Mouse (Mus musculus) liver (tissue): ENCODE data around the gene Dmbx1.

Experiments used
- DNase-seq: peaks from one replicate; pipeline ENCODE4 v3.0.0-alpha.2; 2020; ENCODE audit warnings: mixed read lengths

The Dmbx1 gene

GRCm38 (mm10) chr4:115938276-115939160 is 1.2 kb downstream of the Dmbx1 start:
- DNase-seq: no peak

GRCm38 (mm10) chr4:115937061-115937976 is 2.4 kb downstream of the Dmbx1 start:
- no peak for DNase-seq

- DNase-seq: no peak
These were observed 3.1 kb downstream of the Dmbx1 start for GRCm38 (mm10) chr4:115936646-115937045.

DNA sequence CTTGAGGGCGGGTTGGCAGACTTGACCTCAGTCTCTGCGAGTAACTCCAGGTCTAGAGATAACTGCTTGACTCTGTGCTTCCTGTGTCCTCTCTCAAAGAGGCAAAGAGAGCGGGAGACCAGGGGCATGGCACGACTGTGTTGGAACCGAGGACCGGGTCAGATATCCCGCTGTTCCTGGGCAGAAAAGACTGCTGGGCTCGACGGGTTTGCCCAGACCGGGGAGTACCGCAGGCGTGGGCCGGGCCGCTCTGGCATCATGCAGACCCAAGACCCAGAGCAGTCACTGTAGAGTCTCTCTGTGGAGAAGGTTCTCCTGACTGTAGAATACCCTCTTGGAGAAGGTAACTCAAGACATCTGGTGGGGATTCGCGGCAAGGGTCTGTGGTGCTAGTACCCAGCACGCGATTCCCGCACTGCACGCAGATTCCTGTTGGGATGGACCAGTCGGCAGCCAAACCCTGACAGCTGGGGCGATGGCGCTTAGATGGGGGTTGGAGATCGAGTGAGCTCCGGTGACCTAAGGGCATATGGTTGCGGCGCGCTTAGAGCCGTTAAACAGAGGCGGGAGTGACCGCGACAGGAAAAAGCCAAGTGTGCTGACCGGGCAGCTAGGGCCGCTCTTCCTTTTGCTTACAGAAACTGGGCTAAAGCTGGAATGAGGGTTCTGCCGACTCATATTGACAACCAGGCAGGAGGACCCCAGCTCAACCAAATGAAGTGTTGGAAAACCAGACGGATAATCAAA is 3.7 kb downstream of the Dmbx1 start:
- DNase-seq: no peak

- no peak for DNase-seq
These were observed 8.1 kb downstream of the Dmbx1 start for GRCm38 (mm10) chr4:115931556-115932088.

DNA sequence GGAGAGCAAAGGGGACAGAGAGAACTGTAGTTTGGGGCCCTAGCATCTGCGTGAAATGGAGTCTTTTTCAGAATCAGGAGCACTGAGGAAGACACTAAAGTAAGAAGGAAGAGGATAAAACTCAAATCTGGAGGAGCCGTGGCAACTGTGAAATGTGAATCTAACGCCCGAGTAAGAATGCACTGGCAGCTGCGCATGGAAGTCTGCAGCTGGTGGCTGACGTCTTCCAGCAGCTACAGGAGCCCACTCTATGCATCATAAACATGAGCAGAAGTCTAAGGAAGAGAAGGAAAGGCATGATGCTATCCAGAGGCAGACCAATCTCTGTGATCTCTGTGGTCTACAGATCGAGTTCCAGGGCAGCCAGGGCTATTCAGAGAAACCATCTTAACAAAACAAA is 12.1 kb downstream of the Dmbx1 start:
- no peak for DNase-seq

DNA sequence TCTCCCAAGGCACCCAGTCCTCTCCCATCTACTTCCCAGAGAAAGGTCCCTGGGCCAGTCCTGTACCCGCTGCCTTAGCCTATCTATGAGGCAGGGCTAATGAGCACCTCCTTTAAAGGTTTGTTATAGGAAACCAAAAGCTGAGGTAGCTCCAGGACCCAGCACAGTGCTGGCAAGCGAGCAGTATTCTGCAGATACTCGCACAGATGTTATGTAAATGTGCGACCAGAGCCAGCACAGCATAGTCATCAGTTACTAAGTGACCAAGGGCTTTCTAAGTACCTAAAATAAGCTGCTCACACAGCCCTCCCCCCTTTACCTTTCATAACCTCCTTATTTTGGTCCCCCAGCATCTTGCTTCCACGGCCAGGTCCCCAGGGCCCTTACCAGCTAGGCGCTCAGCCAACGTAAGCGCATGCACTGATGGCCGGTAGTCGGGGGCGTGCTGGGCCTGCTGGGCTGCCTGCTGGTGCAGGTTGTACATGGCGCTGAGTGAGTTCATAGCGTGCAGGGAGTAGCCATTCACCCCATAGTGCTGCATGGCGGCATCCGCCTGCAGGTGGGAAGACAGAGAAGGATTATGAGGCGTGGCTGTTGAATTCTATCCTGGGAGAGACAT is 16.4 kb downstream of the Dmbx1 start:
- DNase-seq: no peak

DNA sequence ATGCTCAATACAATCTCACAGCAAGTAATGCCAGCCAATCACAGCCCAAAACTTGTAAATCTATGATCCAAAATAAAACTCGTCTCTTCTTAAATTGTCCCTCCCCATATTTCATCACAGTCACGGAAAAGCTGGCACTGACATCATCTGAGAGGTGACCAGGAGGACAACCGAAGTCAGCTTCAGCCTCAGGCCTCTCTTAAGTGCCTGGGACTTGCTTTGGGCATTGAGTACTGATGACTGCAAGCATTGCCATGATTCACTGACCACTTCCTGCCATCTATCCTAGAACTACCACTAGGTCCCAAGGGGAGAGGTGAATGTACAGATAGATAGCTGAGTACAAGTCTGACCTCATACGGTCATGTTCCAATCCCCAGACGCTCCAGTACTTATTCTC is 17.0 kb downstream of the Dmbx1 start:
- no peak for DNase-seq

GRCm38 (mm10) chr4:115919911-115920310 is 19.8 kb downstream of the Dmbx1 start:
- no peak for DNase-seq

DNA sequence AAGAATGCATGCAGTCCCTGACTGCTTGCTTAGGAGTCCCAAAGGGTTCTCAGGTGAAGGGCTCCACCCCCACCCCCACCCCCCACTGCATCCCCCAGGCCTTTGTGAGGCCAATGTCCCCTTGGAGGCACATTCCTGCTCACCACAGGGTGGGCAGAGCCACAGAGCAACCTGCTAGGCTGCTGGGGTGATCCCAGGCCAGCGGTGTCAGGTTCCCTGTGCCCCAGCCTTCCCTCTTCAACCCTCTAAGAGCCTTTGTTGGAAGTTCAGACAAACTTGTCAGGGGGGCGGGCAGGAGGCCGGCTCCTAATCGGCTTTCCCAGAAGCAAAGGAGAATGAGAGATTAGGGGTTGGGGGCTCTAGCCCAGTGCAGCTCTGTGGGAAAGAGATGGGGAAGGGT is 28.1 kb downstream of the Dmbx1 start:
- no peak for DNase-seq

DNA sequence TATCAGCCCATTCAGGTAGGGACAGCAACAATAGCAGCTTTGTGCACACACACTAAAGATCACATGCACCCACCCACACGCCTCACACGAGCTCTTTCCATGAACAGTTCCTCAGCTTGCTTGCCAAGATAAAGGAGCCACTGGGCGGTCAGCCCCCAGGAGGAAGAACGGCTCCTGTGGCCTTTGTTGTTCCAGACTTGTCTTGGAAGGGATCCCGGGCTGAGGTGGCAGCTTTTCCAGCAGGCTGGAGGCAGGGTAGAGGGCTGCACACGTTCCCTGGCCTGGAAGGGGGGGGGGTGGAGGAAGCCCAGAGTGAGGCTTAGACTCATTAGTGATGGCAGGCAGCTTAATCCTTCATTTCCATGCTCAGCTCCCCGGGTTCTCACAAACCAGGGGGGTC is 31.1 kb downstream of the Dmbx1 start:
- DNase-seq: no peak

- DNase-seq: no peak
These were observed 31.7 kb downstream of the Dmbx1 start for GRCm38 (mm10) chr4:115907994-115908393.

GRCm38 (mm10) chr4:115906791-115907190 is 32.9 kb downstream of the Dmbx1 start:
- no peak for DNase-seq

DNA sequence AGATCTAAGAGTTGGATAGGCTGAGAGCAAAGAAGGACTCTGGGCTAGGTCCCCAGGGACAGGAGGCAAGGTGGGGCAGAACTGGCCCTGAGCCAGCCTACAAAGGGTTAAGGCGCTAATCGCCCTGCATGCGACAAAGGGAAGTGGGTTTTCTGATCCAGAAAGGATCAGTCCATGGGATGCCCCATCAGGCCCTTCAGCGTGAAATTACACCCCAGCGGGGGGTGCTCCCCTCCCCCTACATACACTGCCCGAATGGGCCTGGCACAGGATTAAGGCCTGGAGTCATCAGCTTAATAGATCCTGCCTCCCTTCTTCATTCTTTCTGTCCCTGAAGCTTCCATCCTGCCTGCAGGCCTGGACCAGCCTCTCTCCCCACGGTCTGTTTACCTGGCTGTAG is 34.0 kb downstream of the Dmbx1 start:
- DNase-seq: no peak

DNA sequence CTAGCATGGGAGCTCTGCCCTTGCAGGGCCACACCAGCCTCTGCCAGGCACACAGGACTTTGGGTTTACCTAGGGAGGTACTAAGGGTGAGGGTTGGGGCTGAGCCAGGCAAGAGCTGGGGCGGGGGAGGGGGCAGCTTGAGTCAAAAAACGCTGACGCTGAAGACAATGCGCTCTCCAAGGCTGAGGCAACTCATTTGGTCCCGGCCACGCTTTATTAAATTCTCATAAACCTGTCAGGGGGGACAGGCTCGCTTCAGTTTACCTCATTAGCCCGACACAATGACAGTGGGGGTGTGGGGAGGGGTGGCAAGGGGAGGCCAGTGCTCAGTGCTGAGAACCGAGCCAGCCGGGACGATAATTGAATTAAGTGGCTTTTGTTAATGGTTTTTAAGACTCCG is 35.4 kb downstream of the Dmbx1 start:
- no peak for DNase-seq

- DNase-seq: peak; percentile 75
These were observed 36.9 kb downstream of the Dmbx1 start for GRCm38 (mm10) chr4:115902816-115903215.

DNA sequence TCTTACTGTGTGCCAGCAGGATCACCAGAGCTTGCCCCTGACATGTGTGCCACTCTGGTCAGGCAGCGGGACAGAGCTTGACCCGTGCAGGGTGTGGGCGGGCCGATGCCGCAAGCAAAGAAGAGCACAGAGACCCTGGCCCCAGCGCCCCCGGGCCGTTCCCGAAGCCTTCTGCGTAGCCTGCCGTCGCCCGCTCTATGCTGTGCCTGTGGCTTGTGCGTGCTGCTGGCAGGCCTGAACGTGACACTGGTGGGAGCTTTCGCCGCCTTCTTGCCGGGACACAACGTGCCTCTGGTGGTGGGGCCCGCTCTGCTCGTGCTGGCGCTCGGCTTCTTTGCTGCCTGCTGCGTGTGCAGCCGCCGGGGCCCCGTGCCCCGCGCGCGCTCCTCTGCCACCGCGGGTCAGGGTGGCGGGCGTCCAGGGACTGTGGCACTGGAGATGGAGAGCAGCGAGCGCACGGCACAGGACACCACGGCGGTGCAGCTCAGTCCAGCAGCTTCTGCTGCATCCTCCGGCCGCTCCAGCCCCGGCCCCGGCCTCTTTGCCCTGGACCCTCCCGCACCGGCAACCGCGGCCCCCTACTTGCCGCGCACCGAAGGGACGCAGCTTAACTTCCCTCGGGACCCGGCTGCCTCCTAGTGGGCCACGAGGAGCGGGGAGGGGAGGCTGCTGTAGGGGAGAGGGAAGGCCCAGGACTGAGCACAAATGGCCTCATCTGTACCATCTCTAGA is 41.7 kb downstream of the Dmbx1 start:
- peak; percentile 16 for DNase-seq

GRCm38 (mm10) chr4:115894281-115894680 is 45.4 kb downstream of the Dmbx1 start:
- DNase-seq: no peak

DNA sequence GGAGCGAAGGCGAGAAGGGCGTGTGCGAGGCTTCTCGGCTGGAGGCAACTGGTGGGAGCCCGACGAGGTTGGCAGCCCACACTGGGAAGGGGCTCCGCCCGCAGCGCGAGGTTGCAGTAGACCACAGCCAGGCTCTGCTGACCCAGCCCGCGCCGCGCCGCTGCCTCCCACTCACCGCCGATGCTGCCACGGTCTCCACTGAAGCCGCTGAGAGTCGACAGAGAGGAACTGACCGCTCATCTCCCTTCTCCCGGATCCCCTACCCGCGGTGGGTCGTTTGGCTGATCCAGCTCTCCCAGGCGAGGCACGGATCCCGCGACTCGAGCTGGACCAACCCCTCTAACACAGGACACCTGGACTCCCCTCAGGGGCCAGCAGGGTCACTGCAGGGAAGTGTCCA is 49.2 kb downstream of the Dmbx1 start, which contains the start of gene 6430628N08Rik:
TSS of gene 6430628N08Rik (plus strand) at position 113 of the 400 bp plus-strand sequence.
- DNase-seq: no peak

- DNase-seq: no peak
These were observed 49.7 kb downstream of the Dmbx1 start for GRCm38 (mm10) chr4:115890066-115890465.

DNA sequence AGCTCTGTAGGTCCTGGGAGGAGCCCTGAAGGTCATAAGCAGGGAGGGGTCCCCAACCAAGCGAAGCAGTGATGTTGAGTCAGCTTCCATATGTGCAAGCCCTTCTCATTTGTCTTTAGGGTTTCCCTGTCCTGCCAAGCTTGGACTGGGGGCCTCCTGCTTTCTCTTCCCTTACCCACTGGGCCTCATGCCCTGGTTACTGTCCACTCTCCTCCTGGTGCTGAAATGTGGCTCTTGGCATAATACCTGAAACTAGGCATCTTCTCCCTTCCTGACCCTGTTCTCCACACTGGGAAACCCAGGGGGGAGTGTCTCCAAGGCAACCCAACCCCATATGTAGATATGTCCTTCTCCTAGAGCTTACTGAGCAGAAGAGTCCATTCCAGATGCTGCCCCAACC is 52.9 kb downstream of the Dmbx1 start:
- no peak for DNase-seq
